Mouse (Mus musculus) yolk sac, embryonic 10.5 days (tissue): ENCODE data around the gene Gm20388.

Source experiments
- DNase-seq: peaks from one replicate; pipeline ENCODE4 v3.0.0-alpha.2; 2017; ENCODE audit warnings: low spot score

The Gm20388 gene

DNA sequence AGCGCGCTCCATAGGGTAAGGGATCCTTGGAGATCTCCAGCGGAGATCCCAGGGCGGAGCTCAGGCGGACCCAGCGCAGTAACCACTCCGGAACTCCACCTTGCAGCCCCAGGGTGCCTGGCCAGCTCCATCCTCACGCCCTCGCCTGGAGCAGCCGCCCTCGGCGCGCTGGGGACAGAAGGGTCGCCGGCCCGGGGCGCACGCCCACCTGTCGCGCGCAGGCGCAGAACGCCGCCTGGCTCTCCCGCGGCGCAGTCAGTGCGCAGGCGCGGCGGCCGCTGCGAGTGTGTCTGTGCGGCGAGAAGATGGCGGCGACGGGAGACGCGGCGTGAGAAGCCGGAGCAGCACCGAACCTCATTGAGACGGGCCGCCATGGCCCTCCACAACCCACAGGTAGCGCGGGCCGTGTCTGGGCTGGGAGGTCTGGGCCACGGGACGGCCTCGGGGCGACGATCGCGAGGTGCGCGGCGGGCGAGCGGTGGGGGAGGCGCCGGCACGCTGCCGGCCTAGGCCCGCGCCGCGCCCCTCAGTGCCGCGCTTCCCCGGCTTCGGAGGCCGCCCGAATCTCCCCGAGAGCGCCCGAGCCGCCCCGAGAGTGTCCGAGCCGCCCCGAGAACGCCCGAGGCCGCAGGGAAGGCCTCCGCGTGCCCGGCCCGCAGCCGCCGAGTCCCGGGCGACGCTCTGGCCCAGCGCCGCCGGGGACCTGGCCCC, at the start of gene Gm20388:
TSS of gene Gm20388 (plus strand) at position 295 of the 711 bp plus-strand sequence.
- peak; percentile 90 for DNase-seq

DNA sequence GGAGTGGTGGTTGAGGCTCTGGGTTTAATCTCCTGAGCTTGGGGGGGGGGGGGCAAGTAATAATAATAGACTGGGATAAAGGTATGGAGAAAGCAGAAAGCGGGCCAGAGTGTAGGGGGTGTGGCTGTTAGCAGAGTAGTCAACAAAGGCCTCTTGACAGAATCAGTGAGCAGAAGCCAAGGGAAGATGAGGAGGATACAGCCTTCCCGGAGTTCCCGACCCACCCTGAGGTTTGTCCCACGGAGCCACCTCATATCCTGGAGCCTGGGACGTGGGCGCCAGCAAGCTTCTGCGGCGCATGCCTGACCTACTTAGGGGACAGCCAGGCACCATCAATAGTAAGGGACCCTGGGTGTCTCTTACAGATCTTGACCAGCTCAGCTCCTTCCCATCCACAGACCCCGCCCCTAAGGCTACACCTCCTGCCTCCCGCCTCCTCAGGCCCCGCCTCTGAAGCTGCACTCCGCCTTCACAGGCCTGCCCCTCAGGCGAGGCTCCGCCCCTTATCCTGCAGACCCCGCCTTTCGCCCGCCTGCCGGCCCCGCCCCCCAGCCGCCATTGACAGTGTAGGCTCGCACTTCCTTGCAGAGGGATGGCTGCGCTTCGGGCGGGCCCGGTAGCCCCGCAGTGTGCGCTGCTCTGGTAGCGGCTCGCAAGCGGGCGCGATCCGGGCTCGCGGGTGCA, 48.8 kb upstream of the Gm20388 start, which contains the start of gene Klhl36:
TSS of gene Klhl36 (plus strand) at position 561 of the 684 bp plus-strand sequence.
- peak; percentile 99 for DNase-seq

DNA sequence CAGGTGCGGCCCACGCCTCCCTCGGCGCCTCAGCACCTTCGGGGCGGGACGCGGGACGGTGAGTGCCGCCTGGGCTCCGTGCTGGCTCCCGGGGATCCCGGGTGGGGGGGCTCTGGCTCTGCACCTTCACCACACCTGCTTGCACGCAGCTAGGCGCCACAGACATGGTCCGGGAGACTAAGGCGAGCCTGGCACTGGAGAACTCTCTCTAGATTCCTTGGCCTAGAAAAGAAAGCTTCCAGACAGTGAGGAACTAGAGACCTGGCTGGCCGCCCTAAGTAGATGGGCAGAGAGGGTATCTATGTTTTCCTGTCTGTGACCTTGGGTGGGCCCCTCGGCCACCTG, 48.3 kb upstream of the Gm20388 start:
- no peak for DNase-seq

DNA sequence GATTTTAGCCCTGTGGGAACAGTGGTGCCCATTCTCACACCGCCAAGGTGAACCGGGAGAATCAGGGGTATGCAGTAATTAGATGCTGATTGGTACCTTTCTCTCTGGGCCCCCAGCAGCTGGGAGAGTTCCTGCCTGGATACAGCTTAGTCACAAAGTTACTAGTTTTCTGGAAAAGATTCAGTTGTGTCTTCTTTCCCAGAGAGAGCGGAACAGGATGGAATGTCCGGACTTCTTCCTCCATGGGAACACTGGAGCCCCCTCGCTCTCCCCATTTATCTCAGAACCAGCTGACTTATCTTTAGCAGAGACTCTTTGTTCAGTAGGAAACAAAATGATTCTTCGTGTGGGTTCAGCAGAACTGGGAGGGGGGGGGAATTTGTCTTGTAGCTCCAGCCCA, 47.9 kb upstream of the Gm20388 start:
- peak; percentile 29 for DNase-seq

DNA sequence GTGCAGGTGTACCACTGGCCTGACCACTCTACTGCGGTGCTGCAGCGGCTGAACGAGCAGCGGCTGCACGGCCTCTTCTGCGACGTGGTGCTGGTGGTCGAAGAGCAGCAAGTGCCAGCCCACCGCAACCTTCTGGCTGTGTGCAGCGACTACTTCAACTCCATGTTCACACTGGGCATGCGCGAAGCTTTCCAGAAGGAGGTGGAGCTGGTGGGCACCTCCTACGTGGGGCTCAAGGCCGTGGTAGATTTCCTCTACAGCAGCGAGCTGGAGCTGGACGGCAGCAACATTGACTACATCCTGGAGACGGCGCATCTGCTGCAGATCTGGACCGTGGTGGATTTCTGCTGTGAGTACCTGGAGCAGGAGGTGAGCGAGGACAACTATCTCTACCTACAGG, 41.0 kb upstream of the Gm20388 start:
- DNase-seq = no peak

- DNase-seq = no peak
Observed at GRCm38 (mm10) chr8:119873181-119873580, 37.5 kb upstream of the Gm20388 start.

GRCm38 (mm10) chr8:119881301-119881700, 29.3 kb upstream of the Gm20388 start:
- no peak for DNase-seq

GRCm38 (mm10) chr8:119881917-119882316, 28.7 kb upstream of the Gm20388 start:
- no peak for DNase-seq

DNA sequence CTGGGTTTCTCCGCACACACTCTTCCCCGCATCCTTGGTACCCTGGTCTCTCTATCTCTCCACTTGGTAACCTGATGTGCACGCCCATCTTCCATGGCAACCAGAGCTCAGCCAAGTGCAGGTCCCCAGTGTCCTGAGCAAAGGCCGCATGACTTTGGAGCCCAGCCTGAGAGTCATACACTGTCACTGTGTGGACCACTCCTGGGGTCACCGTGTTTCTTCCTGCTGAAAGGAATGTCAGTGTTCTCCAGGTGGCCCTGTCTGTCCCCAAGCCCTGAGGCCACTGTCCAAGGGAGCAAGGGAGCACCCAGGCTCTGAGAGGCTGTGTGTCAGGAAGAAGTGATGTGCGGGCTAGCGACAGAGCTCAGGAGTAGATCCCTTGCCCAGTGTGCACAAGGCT, 27.4 kb upstream of the Gm20388 start:
- no peak for DNase-seq

DNA sequence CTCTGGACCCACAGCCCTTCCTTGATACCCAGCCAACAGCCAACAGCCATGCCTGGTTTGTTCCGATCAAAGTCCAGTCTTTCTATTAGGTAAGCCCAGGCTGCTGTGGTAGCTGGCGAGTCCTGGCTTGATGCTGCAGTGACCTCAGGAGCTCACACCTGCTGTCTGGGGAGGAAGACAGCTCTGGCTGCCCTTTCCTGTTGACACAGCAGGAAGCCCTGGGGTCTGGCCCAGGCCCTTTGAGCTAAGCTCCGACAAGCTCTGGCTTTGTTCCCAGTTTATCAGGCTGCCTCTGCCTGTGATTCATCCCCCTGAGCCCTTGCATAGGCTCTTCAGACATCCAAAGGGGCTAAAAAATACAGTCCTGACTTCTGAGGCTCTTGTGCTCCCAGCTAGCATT, 25.0 kb upstream of the Gm20388 start:
- DNase-seq = peak; percentile 82

DNA sequence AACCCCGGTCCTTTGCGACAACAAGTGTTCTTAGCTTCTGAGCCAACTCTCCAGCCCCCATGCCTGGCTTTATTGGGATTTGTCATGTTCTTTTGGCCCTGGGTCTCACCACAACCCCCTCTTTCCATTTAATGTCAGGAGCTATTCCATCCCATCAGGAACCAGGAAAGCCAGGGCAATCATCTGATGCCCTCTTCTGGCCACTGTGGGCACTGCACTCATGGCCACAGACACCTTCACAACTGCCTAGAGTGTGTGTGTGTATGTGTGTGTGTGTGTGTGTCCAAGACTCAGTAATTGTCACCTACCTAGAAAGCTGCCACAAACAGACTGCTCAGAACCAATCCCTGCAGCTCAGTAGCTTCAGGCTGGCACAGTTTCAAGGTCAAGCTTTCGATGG, 23.5 kb upstream of the Gm20388 start:
- DNase-seq = no peak

- DNase-seq = no peak
Observed at GRCm38 (mm10) chr8:119888012-119888411, 22.6 kb upstream of the Gm20388 start.

- no peak for DNase-seq
Observed at GRCm38 (mm10) chr8:119897069-119897468, 13.6 kb upstream of the Gm20388 start.

- DNase-seq = no peak
Observed at GRCm38 (mm10) chr8:119897933-119898332, 12.7 kb upstream of the Gm20388 start.

DNA sequence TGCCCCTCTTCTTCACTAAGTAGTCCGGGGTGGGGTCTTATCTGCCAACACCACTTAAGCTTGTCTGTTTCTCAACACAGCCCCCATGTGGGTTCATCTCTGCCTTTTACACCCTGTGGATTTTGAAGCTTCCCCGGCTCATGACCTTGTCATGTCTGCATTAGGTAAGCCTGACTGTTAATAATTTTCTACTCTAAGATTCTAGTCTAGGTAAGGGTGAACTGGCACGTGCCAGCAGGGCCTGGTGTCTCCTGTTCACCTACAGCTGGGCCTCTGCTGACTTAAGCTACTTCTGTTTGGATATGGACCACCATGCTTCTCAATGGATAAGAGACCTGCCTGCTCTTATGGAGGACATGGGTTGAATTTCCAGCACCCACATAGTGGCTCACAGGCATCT, 9.3 kb upstream of the Gm20388 start:
- DNase-seq = no peak

DNA sequence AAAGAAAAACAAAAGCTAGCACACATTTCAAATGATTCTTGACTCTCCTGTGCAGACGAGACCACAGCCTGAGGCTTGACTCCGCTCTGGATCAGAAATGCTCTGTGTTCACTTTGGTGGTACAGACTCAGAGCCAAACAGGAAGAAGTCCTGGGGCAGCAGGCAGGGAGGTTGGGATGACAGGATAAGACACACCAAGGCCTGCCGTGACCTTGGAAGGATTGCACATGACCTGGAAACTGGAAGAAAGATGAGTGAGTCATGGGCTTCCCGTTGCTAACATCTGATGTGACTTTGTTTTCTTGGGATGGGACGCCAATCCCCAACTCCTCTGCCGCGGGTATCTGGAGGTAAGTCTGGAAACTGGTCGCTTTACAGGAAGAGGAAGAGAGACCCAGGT, 8.7 kb upstream of the Gm20388 start:
- no peak for DNase-seq

- DNase-seq = no peak
Observed at GRCm38 (mm10) chr8:119904323-119904911, 6.2 kb upstream of the Gm20388 start.

GRCm38 (mm10) chr8:119909944-119910546, 596 bp upstream of the Gm20388 start, which contains the start of gene Usp10:
TSS of gene Usp10 (plus strand) at chr8:119910360.
- DNase-seq = no peak

DNA sequence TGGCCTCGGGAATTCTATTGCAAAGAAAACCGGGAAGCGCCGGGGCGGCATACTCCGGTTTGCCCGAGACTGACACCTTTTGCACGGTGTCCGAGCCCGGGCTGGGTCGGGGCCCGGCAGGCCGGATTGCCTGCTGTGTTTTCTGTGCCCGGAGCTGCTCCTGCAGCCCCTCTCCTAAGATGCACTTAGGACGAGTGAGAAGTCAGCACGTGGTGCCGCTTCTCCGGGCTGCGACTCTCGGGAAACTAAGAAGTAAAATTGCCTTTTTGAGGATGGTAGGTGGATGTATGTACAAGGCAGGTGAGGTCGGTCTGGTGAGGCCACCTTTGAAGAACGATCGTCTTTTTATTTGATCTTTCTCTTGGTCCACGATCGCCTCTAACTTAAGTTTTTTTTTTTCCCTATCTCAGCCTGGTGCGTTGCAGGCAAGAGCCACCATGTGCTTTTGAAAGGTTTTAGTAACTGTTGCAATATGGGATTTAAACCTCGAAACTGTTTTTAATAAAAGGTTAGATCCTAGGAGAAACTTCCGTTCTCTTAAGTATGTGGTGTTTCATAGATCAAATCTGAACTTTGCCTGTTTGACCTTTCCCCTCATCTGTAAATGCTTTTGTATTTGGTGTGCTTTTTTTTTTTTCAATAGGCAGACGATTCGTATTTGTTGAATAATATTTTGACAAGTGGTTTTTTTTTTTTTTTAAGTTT, 769 bp downstream of the Gm20388 start:
- peak; percentile 63 for DNase-seq

- DNase-seq = no peak
Observed at GRCm38 (mm10) chr8:119912643-119913042, 2.0 kb downstream of the Gm20388 start.

DNA sequence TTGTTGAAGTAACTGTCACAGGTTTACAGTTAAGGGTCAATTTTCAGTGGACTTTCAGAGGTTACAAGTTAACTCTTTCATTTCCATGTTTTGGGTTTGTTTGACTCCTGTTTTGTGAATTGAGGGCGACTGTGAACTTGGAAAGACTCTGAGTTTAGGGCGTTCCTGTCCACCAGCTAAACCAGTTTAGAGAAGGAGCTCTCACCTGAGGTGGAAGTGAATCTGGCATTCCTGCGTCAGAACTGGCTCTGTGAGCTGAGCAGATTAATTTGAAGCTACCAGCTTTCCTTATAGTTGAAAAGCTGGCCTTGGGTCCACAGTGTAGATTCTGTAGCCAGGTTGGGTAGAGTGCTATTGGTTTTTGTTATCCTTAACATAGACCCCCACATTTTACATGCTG, 2.5 kb downstream of the Gm20388 start:
- DNase-seq = no peak

DNA sequence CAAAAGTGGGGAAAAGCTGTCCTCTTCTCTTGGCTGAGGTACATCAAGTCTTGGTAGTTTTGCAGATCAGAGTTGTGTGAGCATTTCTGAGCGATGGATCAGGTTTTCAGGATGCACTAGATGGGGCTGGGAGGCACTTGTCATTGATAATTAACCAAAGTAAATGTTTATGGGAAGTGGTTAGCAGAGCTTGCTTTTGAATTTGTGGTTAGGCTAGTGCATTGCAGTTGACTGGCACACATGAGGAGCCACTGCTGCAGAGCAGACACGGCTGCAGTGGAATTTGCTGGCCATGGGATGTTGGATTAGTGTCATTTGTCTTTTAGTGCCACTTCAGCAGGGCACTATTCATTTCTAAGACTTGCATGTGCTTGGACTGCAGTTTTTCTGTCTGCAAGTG, 3.5 kb downstream of the Gm20388 start:
- DNase-seq = no peak
